Mouse (Mus musculus) kidney, adult 2 months (tissue): ENCODE measurements around the gene Cmya5.

Source experiments
- CTCF ChIP-seq: fragments of 200-500 bp; conservative IDR thresholded peaks from 2 replicates; pipeline ENCODE4 v1.5.1; 2011; ENCODE audit warnings: low read depth, mild to moderate bottlenecking, control low read depth, low read length, moderate library complexity, mixed read lengths; ENCODE audit not compliant: insufficient read depth, insufficient read length
- POLR2A ChIP-seq: fragments of 200-500 bp; IDR thresholded peaks from one replicate; pipeline ENCODE4 v1.6.1; 2011; ENCODE audit warnings: low read depth, low read length, control low read depth

DNA sequence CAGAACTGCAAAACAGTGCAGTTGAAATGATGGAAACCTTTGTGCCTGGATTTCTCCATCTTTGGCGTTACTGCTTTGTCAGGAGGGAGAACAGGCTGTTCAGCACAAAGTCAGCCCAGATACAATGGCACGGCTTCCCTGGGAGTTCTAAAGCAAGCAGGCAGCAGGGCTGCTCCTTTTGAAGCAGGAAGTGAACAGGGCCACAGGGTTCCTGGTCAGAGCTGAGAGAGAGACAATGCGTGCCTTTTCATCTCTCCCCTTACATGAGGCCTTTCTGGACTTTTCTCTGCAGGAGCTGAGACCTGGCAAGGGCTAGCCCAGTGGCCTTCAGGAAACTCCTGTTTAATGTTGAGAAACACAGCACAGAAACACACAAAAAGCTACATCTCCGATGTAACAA lies 108.3 kb downstream of the Cmya5 start:
- TF ChIP-seq CTCF (no peak), POLR2A (no peak)
